Mouse (Mus musculus): ENCODE results near the gene Lrfn4.

- TF ChIP-seq CTCF (IDR thresholded peaks at IDR 0.05; ENCODE audit: extremely low read depth, insufficient read depth, low read length) (no peak), POLR2A (IDR thresholded peaks at IDR 0.05; ENCODE audit: extremely low read depth, insufficient read depth, low read length) (no peak)
Measured at GRCm38 (mm10) chr19:4572061-4572460, 43.4 kb downstream of the Lrfn4 start.

Measured in cortical plate, adult 2 months (tissue).